Mouse (Mus musculus): ENCODE data around the gene Ipo5. TPM values are rescaled to one million over a fixed set of nuclear protein-coding genes. Genes with fewer than 3 reads are reported as not detected.

The Ipo5 gene
- polyA plus RNA-seq, 1 experiment from 2014 or later: 34.9 TPM

- no peak for ATAC-seq (ENCODE audit: insufficient read depth)
- H3K9ac ChIP-seq: no peak overlapping the region
- no peak overlapping the region for H3K4me3 ChIP-seq (replicated peaks)
- H3K9me3 ChIP-seq (replicated peaks): no peaks in the 10 kb centered on the region
- no peaks in the 10 kb centered on the region for H3K4me1 ChIP-seq (replicated peaks)
- WGBS (ENCODE audit: insufficient replicate concordance): 52% methylated on average over 8 of the region's 8 CpGs
- H3K27me3 ChIP-seq: no peaks in the 10 kb centered on the region
- no peak overlapping the region for H3K4me2 ChIP-seq
- H3K36me3 ChIP-seq (replicated peaks): no peaks in the 10 kb centered on the region
- H3K27ac ChIP-seq (replicated peaks): no peak overlapping the region
Measured at GRCm38 (mm10) chr14:120960551-120960950, 49.5 kb downstream of the Ipo5 start.

- Histone ChIP-seq H3K4me3 (replicated peaks) (no peak overlapping the region), H3K27me3 (no peaks in the 10 kb centered on the region), H3K9ac (no peak overlapping the region), H3K4me1 (replicated peaks) (no peaks in the 10 kb centered on the region), H3K27ac (replicated peaks) (no peak overlapping the region), H3K4me2 (no peak overlapping the region), H3K9me3 (replicated peaks) (no peaks in the 10 kb centered on the region), H3K36me3 (replicated peaks) (no peaks in the 10 kb centered on the region)
- no peak for ATAC-seq (ENCODE audit: insufficient read depth)
- WGBS (ENCODE audit: insufficient replicate concordance): 52% methylated on average over 5 of the region's 5 CpGs
Measured at GRCm38 (mm10) chr14:120960991-120961390, 50.0 kb downstream of the Ipo5 start.

- no peak for ATAC-seq (ENCODE audit: insufficient read depth)
- WGBS (ENCODE audit: insufficient replicate concordance): 48% methylated on average over 6 of the region's 6 CpGs
Measured at GRCm38 (mm10) chr14:120967072-120967471, 56.0 kb downstream of the Ipo5 start.

GRCm38 (mm10) chr14:120968723-120969122 lies 57.7 kb downstream of the Ipo5 start:
- Histone ChIP-seq H3K27ac (replicated peaks) (no peak overlapping the region), H3K4me2 (no peak overlapping the region), H3K4me3 (replicated peaks) (no peak overlapping the region), H3K27me3 (no peaks in the 10 kb centered on the region), H3K4me1 (replicated peaks) (no peaks in the 10 kb centered on the region), H3K36me3 (replicated peaks) (no peaks in the 10 kb centered on the region), H3K9ac (no peak overlapping the region), H3K9me3 (replicated peaks) (no peaks in the 10 kb centered on the region)
- ATAC-seq (ENCODE audit: insufficient read depth): no peak
- WGBS (ENCODE audit: insufficient replicate concordance): 72% methylated on average over 4 of the region's 4 CpGs

More at GRCm38 (mm10) chr14:120967072-120967471, 56.0 kb downstream of the Ipo5 start:
- no peaks in the 10 kb centered on the region for H3K36me3 ChIP-seq (replicated peaks)
- H3K4me3 ChIP-seq (replicated peaks): no peak overlapping the region
- no peaks in the 10 kb centered on the region for H3K4me1 ChIP-seq (replicated peaks)
- H3K4me2 ChIP-seq: no peak overlapping the region
- no peak overlapping the region for H3K9ac ChIP-seq
- no peaks in the 10 kb centered on the region for H3K27me3 ChIP-seq
- no peaks in the 10 kb centered on the region for H3K9me3 ChIP-seq (replicated peaks)
- no peak overlapping the region for H3K27ac ChIP-seq (replicated peaks)

DNA sequence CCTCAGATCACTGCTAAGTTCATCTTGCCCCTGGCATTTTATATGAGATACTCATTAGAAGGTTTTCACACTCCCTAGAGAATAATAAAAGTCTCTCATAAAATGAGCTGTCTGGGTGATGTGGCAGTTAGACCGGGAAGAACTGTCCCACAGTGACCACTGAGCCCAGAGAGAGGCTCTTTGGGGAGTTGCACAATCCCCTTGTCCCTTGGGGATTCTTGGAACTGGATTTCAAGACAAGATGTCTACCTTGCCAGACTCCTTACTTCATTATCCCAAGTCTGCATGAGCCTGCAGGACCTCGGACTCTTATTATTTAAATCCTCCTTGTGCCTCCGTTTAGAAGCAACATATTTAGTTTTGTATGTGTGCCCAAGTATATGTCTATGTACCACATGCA lies 58.6 kb downstream of the Ipo5 start:
- 66% methylated on average over 3 of the region's 3 CpGs for WGBS (ENCODE audit: insufficient replicate concordance)
- H3K9me3 ChIP-seq (replicated peaks): no peaks in the 10 kb centered on the region
- no peaks in the 10 kb centered on the region for H3K27me3 ChIP-seq
- H3K36me3 ChIP-seq (replicated peaks): no peaks in the 10 kb centered on the region
- no peak overlapping the region for H3K27ac ChIP-seq (replicated peaks)
- no peak overlapping the region for H3K9ac ChIP-seq
- H3K4me3 ChIP-seq (replicated peaks): no peak overlapping the region
- ATAC-seq (ENCODE audit: insufficient read depth): no peak
- no peak overlapping the region for H3K4me2 ChIP-seq
- H3K4me1 ChIP-seq (replicated peaks): no peaks in the 10 kb centered on the region

- Histone ChIP-seq H3K9ac (no peak overlapping the region), H3K36me3 (replicated peaks) (no peaks in the 10 kb centered on the region), H3K4me2 (no peak overlapping the region), H3K27me3 (no peaks in the 10 kb centered on the region), H3K4me3 (replicated peaks) (no peak overlapping the region), H3K4me1 (replicated peaks) (no peaks in the 10 kb centered on the region), H3K9me3 (replicated peaks) (no peaks in the 10 kb centered on the region), H3K27ac (replicated peaks) (no peak overlapping the region)
- WGBS (ENCODE audit: insufficient replicate concordance): 64% methylated on average over 8 of the region's 8 CpGs
- no peak for ATAC-seq (ENCODE audit: insufficient read depth)
Measured at GRCm38 (mm10) chr14:120970637-120971036, 59.6 kb downstream of the Ipo5 start.

- H3K4me2 ChIP-seq: no peak overlapping the region
- no peaks in the 10 kb centered on the region for H3K36me3 ChIP-seq (replicated peaks)
- WGBS (ENCODE audit: insufficient replicate concordance): 49% methylated on average over 6 of the region's 6 CpGs
- H3K9me3 ChIP-seq (replicated peaks): no peaks in the 10 kb centered on the region
- no peak for ATAC-seq (ENCODE audit: insufficient read depth)
- H3K4me1 ChIP-seq (replicated peaks): no peaks in the 10 kb centered on the region
- no peaks in the 10 kb centered on the region for H3K27me3 ChIP-seq
- no peak overlapping the region for H3K4me3 ChIP-seq (replicated peaks)
- H3K9ac ChIP-seq: no peak overlapping the region
- no peak overlapping the region for H3K27ac ChIP-seq (replicated peaks)
Measured at GRCm38 (mm10) chr14:120971313-120971712, 60.3 kb downstream of the Ipo5 start.

DNA sequence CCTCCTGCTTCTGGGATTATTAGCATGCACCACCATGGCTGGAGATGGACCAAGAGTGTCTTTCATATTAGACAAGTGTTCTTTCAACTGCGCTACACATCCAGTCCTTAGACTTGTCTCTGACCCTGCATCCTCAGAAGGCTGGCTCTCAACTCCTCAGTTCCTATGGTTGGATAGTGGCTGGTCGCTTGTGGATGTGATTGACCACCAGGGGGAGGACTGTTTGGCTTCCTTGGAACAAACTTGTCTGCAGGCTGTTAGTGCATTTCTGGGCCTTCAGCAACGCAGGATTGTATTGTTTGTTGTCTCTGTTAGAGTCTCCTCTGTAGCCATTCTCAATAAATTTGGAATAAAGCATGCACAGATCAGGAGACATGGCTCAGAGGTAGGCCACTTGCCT lies 68.5 kb downstream of the Ipo5 start:
- 46% methylated on average over 3 of the region's 3 CpGs for WGBS (ENCODE audit: insufficient replicate concordance)

GRCm38 (mm10) chr14:120989126-120989525 lies 78.1 kb downstream of the Ipo5 start:
- Histone ChIP-seq H3K9me3 (replicated peaks) (no peaks in the 10 kb centered on the region), H3K36me3 (replicated peaks) (no peaks in the 10 kb centered on the region), H3K9ac (no peak overlapping the region), H3K27ac (replicated peaks) (no peak overlapping the region), H3K4me3 (replicated peaks) (no peak overlapping the region), H3K4me1 (replicated peaks) (no peaks in the 10 kb centered on the region), H3K27me3 (no peaks in the 10 kb centered on the region), H3K4me2 (no peak overlapping the region)
- 53% methylated on average over 6 of the region's 6 CpGs for WGBS (ENCODE audit: insufficient replicate concordance)
- ATAC-seq (ENCODE audit: insufficient read depth): no peak

More for the DNA sequence above, 68.5 kb downstream of the Ipo5 start:
- Histone ChIP-seq H3K36me3 (replicated peaks) (no peaks in the 10 kb centered on the region), H3K4me1 (replicated peaks) (no peaks in the 10 kb centered on the region), H3K4me3 (replicated peaks) (no peak overlapping the region), H3K27ac (replicated peaks) (no peak overlapping the region), H3K27me3 (no peaks in the 10 kb centered on the region), H3K9me3 (replicated peaks) (no peaks in the 10 kb centered on the region), H3K9ac (no peak overlapping the region), H3K4me2 (no peak overlapping the region)
- ATAC-seq (ENCODE audit: insufficient read depth): no peak

Other genes with a start within 250 kb of the Ipo5 start
- gene Farp1, start 124.0 kb downstream of the Ipo5 start, polyA plus RNA-seq (2015; fragmentation: Nextera tagmentation; extraction: Ambion mirVana): 3.2 and 3.8 TPM in 2 replicates

Measured in liver, embryonic 15.5 days (tissue).